Mouse (Mus musculus): ENCODE measurements around the gene Dera.

DNA sequence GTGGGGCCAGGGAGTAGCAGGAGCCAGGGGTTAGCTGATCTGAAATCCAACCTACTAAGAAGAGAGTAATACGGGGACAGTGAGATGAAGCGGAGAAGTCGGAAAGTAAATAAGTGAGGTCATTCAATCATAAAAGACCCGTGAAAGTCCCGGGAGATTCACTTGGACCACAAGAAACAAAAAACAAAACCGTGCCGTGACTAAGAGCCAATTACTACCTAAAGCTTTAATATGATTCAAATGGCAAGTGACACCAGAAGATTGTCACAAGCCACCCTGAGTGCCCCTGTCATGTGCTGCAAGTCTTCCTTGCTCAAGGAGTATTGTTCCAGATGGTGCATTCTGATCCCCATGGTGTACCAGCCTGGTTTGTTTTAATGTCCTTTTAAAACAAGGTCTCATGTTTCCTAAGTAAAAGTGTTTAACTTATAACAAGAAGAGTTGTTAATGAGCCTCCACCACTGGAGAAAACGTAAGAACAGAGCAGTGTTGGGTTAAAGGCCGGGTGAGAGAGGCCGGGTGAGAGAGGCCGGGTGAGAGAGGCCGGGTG lies 49.2 kb downstream of the Dera start:
- TF ChIP-seq CTCF (IDR thresholded peaks at IDR 0.05; ENCODE audit: low read depth) (no peak), EP300 (optimal IDR thresholded peaks at IDR 0.05) (no peak)
